Comparison of ENCODE assay signal across 1 mouse cellular context in genomic region chr16:3895173-3895792, GRCm38 (mm10).
TF ChIP-seq lines count a peak whose summit lies in the region.

No protein-coding gene starts in this region.

TF ChIP-seq in CH12.LX, 34 proteins besides CTCF, POLR2A, EP300 and RAD21 (continued from another document):
- TF ChIP-seq IRF4 (IDR thresholded peaks at IDR 0.05; ENCODE audit: low read depth, low read length) (peak; percentile 78), PAX5 (IDR thresholded peaks at IDR 0.05; ENCODE audit: low read length) (no peak), TBP (conservative IDR thresholded peaks at IDR 0.05; ENCODE audit: low read depth, low read length) (peak; percentile 98), ELF1 (IDR thresholded peaks at IDR 0.05; ENCODE audit: low read depth, low read length) (peak; percentile 93), KAT2A (IDR thresholded peaks at IDR 0.05; ENCODE audit: insufficient replicate concordance, low read length) (peak; percentile 54; the same call in 1 of the 2 replicates), USF1 (IDR thresholded peaks at IDR 0.05; ENCODE audit: low read depth, low read length) (no peak), ZC3H11A (IDR thresholded peaks at IDR 0.05; ENCODE audit: low read depth, low read length) (no peak), MXI1 (IDR thresholded peaks at IDR 0.05; ENCODE audit: low read depth, low read length) (peak; percentile 89), ZNF384 (IDR thresholded peaks at IDR 0.05; ENCODE audit: low read depth, low read length) (no peak), MAX (IDR thresholded peaks at IDR 0.05; ENCODE audit: low read length) (peak; percentile 71), NELFE (IDR thresholded peaks at IDR 0.05; ENCODE audit: low read depth, low read length) (peak; percentile 97), CHD2 (IDR thresholded peaks at IDR 0.05; ENCODE audit: low read length) (no peak), E2F4 (IDR thresholded peaks at IDR 0.05; ENCODE audit: insufficient replicate concordance, low read depth, low read length) (no peak), ZMIZ1 (IDR thresholded peaks at IDR 0.05; ENCODE audit: low read depth, low read length) (peak; percentile 90), GABPA (IDR thresholded peaks at IDR 0.05; ENCODE audit: insufficient replicate concordance, low read depth, low read length) (no peak), MAZ (IDR thresholded peaks at IDR 0.05; ENCODE audit: low read depth, low read length) (0 out of 2 replicates have a peak, but pooled peaks have one; percentile 51), JUND (conservative IDR thresholded peaks at IDR 0.05; ENCODE audit: low read depth, low read length) (no peak), MEF2A (IDR thresholded peaks at IDR 0.05; ENCODE audit: borderline replicate concordance, low read depth, low read length) (no peak), ZKSCAN1 (IDR thresholded peaks at IDR 0.05; ENCODE audit: borderline replicate concordance, low read depth, low read length) (no peak; the same call in 1 of the 2 replicates), ETS1 (conservative IDR thresholded peaks at IDR 0.05; ENCODE audit: low read depth, low read length) (0 out of 2 replicates have a peak, but pooled peaks have one; percentile 37), TCF12 (IDR thresholded peaks at IDR 0.05; ENCODE audit: low read depth, low read length) (peak; percentile 87), SMC3 (IDR thresholded peaks at IDR 0.05; ENCODE audit: low read depth, low read length) (no peak), MYC (IDR thresholded peaks at IDR 0.05; ENCODE audit: low read depth, low read length) (peak; percentile 72; the same call in 1 of the 2 replicates)
